Mouse (Mus musculus) common myeloid progenitor, adult 5-6 weeks (primary cell): ENCODE measurements around the gene Galnt5. TPM values are rescaled to one million over a fixed set of nuclear protein-coding genes. Genes with fewer than 3 reads are reported as not detected.

Experiments
- total RNA-seq: library from RNA; stranded (forward); fragments of 200-1000, 187-1606 nt; gene quantifications from 2 replicates; pipeline ENCODE4 v1.2.3, GENCODE M21; 2017

Gene Galnt5
- total RNA-seq, 1 experiment from 2014 or later, result 0.64 TPM

Other genes starting within 250 kb of the Galnt5 start
- gene Ermn, start 55.0 kb downstream of the Galnt5 start, total RNA-seq, result not detected in 2 replicates
- gene Cytip, start 197.6 kb downstream of the Galnt5 start, total RNA-seq, result 23.5 and 45.5 TPM in 2 replicates